Mouse (Mus musculus) MEL (cell line): Measurements from ENCODE around the gene Cacna1g. TPM values are rescaled to one million over a fixed set of nuclear protein-coding genes. Genes with fewer than 3 reads are reported as not detected.

Experiments
- DNase-seq: peaks from one replicate; pipeline ENCODE4 v3.0.0; 2011; ENCODE audit warnings: low read depth, low spot score
- H3K27ac ChIP-seq: 2 replicates; pipeline ENCODE4 v1.5.1; 2012; ENCODE audit warnings: low read depth, mild to moderate bottlenecking, control low read depth, low read length, moderate library complexity; ENCODE audit not compliant: control insufficient read depth
- H3K27me3 ChIP-seq, 2 experiments: fragments of 150-350 bp in 1 of 2; sonication (generic) in 1 of 2; 2 replicates each; pipeline ENCODE4 v1.6.1; 2012; ENCODE audit warnings: low read length in 2 of 2, mild to moderate bottlenecking in 2 of 2, improper control_type of control experiment in 1 of 2, moderate library complexity in 1 of 2; ENCODE audit not compliant: insufficient read depth in 2 of 2, control insufficient read depth in 1 of 2
- H3K36me3 ChIP-seq, 2 experiments: 2 replicates each; pipeline ENCODE4 v1.6.1; 2012 to 2014; ENCODE audit warnings: low read length in 2 of 2, improper control_type of control experiment in 1 of 2, inconsistent platforms in 1 of 2, mild to moderate bottlenecking in 1 of 2; ENCODE audit not compliant: insufficient read depth in 2 of 2, control insufficient read depth in 1 of 2
- H3K4me1 ChIP-seq, 2 experiments: fragments of 150-350 bp in 1 of 2; sonication (generic) in 1 of 2; 2 replicates each; pipeline ENCODE4 v1.6.1; 2012; ENCODE audit warnings: low read length in 2 of 2, improper control_type of control experiment in 1 of 2, mild to moderate bottlenecking in 1 of 2; ENCODE audit not compliant: insufficient read depth in 2 of 2, control insufficient read depth in 1 of 2
- H3K4me3 ChIP-seq, 2 experiments: fragments of 150-350 bp in 1 of 2; sonication (generic) in 1 of 2; 2 replicates each; pipeline ENCODE4 v1.5.1; 2012; ENCODE audit warnings: low read depth in 2 of 2, low read length in 2 of 2, mild to moderate bottlenecking in 2 of 2, moderate library complexity in 2 of 2, control low read depth in 1 of 2, improper control_type of control experiment in 1 of 2; ENCODE audit not compliant: control insufficient read depth in 1 of 2, insufficient read depth in 1 of 2
- H3K79me2 ChIP-seq: 2 replicates; pipeline ENCODE4 v1.6.1; 2012; ENCODE audit warnings: mild to moderate bottlenecking, low read length, moderate library complexity; ENCODE audit not compliant: control insufficient read depth, poor library complexity, insufficient read depth
- H3K9ac ChIP-seq: 2 replicates; pipeline ENCODE4 v1.6.1; 2012; ENCODE audit warnings: low read depth, mild to moderate bottlenecking, control low read depth, low read length, moderate library complexity; ENCODE audit not compliant: control insufficient read depth, poor library complexity, severe bottlenecking
- H3K9me3 ChIP-seq: fragments of 150-350 bp; sonication (generic); replicated peaks from 2 replicates; pipeline ENCODE4 v1.6.1; 2012; ENCODE audit warnings: mild to moderate bottlenecking, low read length, improper control_type of control experiment, moderate library complexity; ENCODE audit not compliant: insufficient read depth
- CTCF ChIP-seq, 3 experiments: IDR thresholded peaks in 2 of 3; conservative IDR thresholded peaks in 1 of 3; 2 replicates each; pipeline ENCODE4 v1.5.1; 2011 to 2012; ENCODE audit warnings: low read length in 3 of 3, low read depth in 2 of 3, mild to moderate bottlenecking in 2 of 3, improper control_type of control experiment in 1 of 3, inconsistent platforms in 1 of 3, mixed read lengths in 1 of 3, moderate library complexity in 1 of 3; ENCODE audit not compliant: control insufficient read depth in 1 of 3, insufficient read depth in 1 of 3, poor library complexity in 1 of 3, severe bottlenecking in 1 of 3
- E2F4 ChIP-seq: IDR thresholded peaks from 2 replicates; pipeline ENCODE4 v1.6.1; 2011; ENCODE audit warnings: low read depth, low read length, improper control_type of control experiment, borderline replicate concordance
- ELF1 ChIP-seq: IDR thresholded peaks from 2 replicates; pipeline ENCODE4 v1.6.1; 2014; ENCODE audit warnings: low read depth, mild to moderate bottlenecking, inconsistent platforms, low read length, improper control_type of control experiment, moderate library complexity
- GATA1 ChIP-seq: IDR thresholded peaks from 2 replicates; pipeline ENCODE4 v1.6.1; 2011; ENCODE audit warnings: low read depth, low read length, improper control_type of control experiment
- HCFC1 ChIP-seq: IDR thresholded peaks from 2 replicates; pipeline ENCODE4 v1.6.1; 2012; ENCODE audit warnings: low read depth, mild to moderate bottlenecking, inconsistent platforms, low read length, improper control_type of control experiment, moderate library complexity
- MAX ChIP-seq: IDR thresholded peaks from 2 replicates; pipeline ENCODE4 v1.6.1; 2011; ENCODE audit warnings: low read length, improper control_type of control experiment
- MYB ChIP-seq: IDR thresholded peaks from 2 replicates; pipeline ENCODE4 v1.6.1; 2011; ENCODE audit warnings: mild to moderate bottlenecking, low read depth, low read length, improper control_type of control experiment
- MYC ChIP-seq: IDR thresholded peaks from 2 replicates; pipeline ENCODE4 v1.6.1; 2011; ENCODE audit warnings: low read depth, mild to moderate bottlenecking, low read length, improper control_type of control experiment, moderate library complexity
- NELFE ChIP-seq: IDR thresholded peaks from 2 replicates; pipeline ENCODE4 v1.6.1; 2011; ENCODE audit warnings: low read depth, low read length, improper control_type of control experiment
- POLR2A ChIP-seq, 2 experiments: IDR thresholded peaks; 2 replicates each; pipeline ENCODE4 v1.6.1; 2011 to 2012; ENCODE audit warnings: low read length in 2 of 2, mild to moderate bottlenecking in 2 of 2, control low read depth in 1 of 2, improper control_type of control experiment in 1 of 2, low read depth in 1 of 2, moderate library complexity in 1 of 2; ENCODE audit not compliant: control insufficient read depth in 1 of 2, insufficient read depth in 1 of 2, poor library complexity in 1 of 2
- POLR2AphosphoS2 ChIP-seq: IDR thresholded peaks from 2 replicates; pipeline ENCODE4 v1.6.1; 2011; ENCODE audit warnings: low read length, improper control_type of control experiment
- POLR2AphosphoS5 ChIP-seq: IDR thresholded peaks from 2 replicates; pipeline ENCODE4 v1.6.1; 2012; ENCODE audit warnings: low read depth, borderline replicate concordance, mild to moderate bottlenecking, inconsistent platforms, low read length, moderate library complexity, mixed read lengths
- RAD21 ChIP-seq: IDR thresholded peaks from 2 replicates; pipeline ENCODE4 v1.6.1; 2011; ENCODE audit warnings: mild to moderate bottlenecking, low read depth, low read length, improper control_type of control experiment
- RCOR1 ChIP-seq: IDR thresholded peaks from 2 replicates; pipeline ENCODE4 v1.6.1; 2012; ENCODE audit warnings: low read depth, mild to moderate bottlenecking, inconsistent platforms, low read length, improper control_type of control experiment
- SMC3 ChIP-seq: IDR thresholded peaks from 2 replicates; pipeline ENCODE4 v1.6.1; 2011; ENCODE audit warnings: low read depth, low read length, improper control_type of control experiment
- TAL1 ChIP-seq: IDR thresholded peaks from 2 replicates; pipeline ENCODE4 v1.6.1; 2012; ENCODE audit warnings: mild to moderate bottlenecking, inconsistent platforms, low read length, moderate library complexity, mixed read lengths
- UBTF ChIP-seq: IDR thresholded peaks from 2 replicates; pipeline ENCODE4 v1.6.1; 2012; ENCODE audit warnings: low read depth, mild to moderate bottlenecking, inconsistent platforms, low read length, improper control_type of control experiment, moderate library complexity, borderline replicate concordance; ENCODE audit not compliant: insufficient read depth
- USF1 ChIP-seq: IDR thresholded peaks from 2 replicates; pipeline ENCODE4 v1.6.1; 2014; ENCODE audit warnings: low read depth, mild to moderate bottlenecking, inconsistent platforms, low read length, improper control_type of control experiment, moderate library complexity
- ZC3H11A ChIP-seq: IDR thresholded peaks from 2 replicates; pipeline ENCODE4 v1.6.1; 2012; ENCODE audit warnings: low read depth, mild to moderate bottlenecking, inconsistent platforms, low read length, improper control_type of control experiment
- ZKSCAN1 ChIP-seq: IDR thresholded peaks from 2 replicates; pipeline ENCODE4 v1.6.1; 2012; ENCODE audit warnings: low read depth, mild to moderate bottlenecking, inconsistent platforms, low read length, improper control_type of control experiment, moderate library complexity
- ZMIZ1 ChIP-seq: IDR thresholded peaks from 2 replicates; pipeline ENCODE4 v1.6.1; 2012; ENCODE audit warnings: low read depth, mild to moderate bottlenecking, inconsistent platforms, low read length, improper control_type of control experiment, moderate library complexity
- ZNF384 ChIP-seq: IDR thresholded peaks from 2 replicates; pipeline ENCODE4 v1.6.1; 2012; ENCODE audit warnings: low read depth, mild to moderate bottlenecking, inconsistent platforms, low read length, improper control_type of control experiment
- polyA plus RNA-seq, 2 experiments: library from polyadenylated mRNA; stranded (reverse) in 1 of 2; unstranded in 1 of 2; fragments of >175 nt in 1 of 2; fragments of >200 nt in 1 of 2; gene quantifications; 2 replicates each; pipeline versions ENCODE4 v1.2.1 to v1.2.4; 2012; ENCODE audit warnings: low replicate concordance in 2 of 2, low read depth in 1 of 2; ENCODE audit not compliant: insufficient read length in 2 of 2, insufficient read depth in 1 of 2, missing spikeins in 1 of 2
- total RNA-seq: library from RNA; depleted of rRNA; stranded (reverse); fragments of 300-350 nt; gene quantifications from 2 replicates; pipeline ENCODE4 v1.2.3, GENCODE M21; 2012

Gene Cacna1g
- total and polyA plus RNA-seq, 3 experiments: 0.01 to 0.04 TPM; not detected in 1

GRCm38 (mm10) chr11:94485223-94485622 lies 11.2 kb upstream of the Cacna1g start:
- H3K27me3 ChIP-seq: peaks cover 1 to 6% of the 10 kb centered on the region in 2 experiments; a peak in 3 of 4 replicates

GRCm38 (mm10) chr11:94484636-94485035 lies 10.6 kb upstream of the Cacna1g start:
- H3K4me1 ChIP-seq: no peaks in the 10 kb centered on the region
- no peak overlapping the region for H3K27ac ChIP-seq
- no peaks in the 10 kb centered on the region for H3K36me3 ChIP-seq
- H3K27me3 ChIP-seq: peaks cover 1 to 6% of the 10 kb centered on the region in 2 experiments; a peak in 3 of 4 replicates
- no peaks in the 10 kb centered on the region for H3K79me2 ChIP-seq
- no peak overlapping the region for H3K9ac ChIP-seq
- DNase-seq: no peak
- no peaks in the 10 kb centered on the region for H3K9me3 ChIP-seq
- TF ChIP-seq ZKSCAN1 (no peak), RCOR1 (no peak), POLR2AphosphoS5 (no peak), ELF1 (no peak), NELFE (no peak), GATA1 (no peak), MYC (no peak), MAX (no peak), RAD21 (no peak), ZMIZ1 (no peak), SMC3 (no peak), USF1 (no peak), ZC3H11A (no peak), TAL1 (no peak)
- H3K4me3 ChIP-seq: no peak overlapping the region

More at GRCm38 (mm10) chr11:94485223-94485622, 11.2 kb upstream of the Cacna1g start:
- Histone ChIP-seq H3K9ac (no peak overlapping the region), H3K27ac (no peak overlapping the region), H3K4me3 (no peak overlapping the region), H3K9me3 (no peaks in the 10 kb centered on the region), H3K79me2 (no peaks in the 10 kb centered on the region), H3K4me1 (no peaks in the 10 kb centered on the region), H3K36me3 (no peaks in the 10 kb centered on the region)
- no peak for DNase-seq
- TF ChIP-seq ZMIZ1 (no peak), POLR2A (IDR thresholded peaks at IDR 0.05; ENCODE audit: control insufficient read depth in 1 of 2, insufficient read depth in 1 of 2, low read depth in 1 of 2, low read length in 2 of 2, poor library complexity in 1 of 2) (no peak), MYB (no peak), ELF1 (no peak), GATA1 (no peak), HCFC1 (no peak), USF1 (no peak)

- no peaks in the 10 kb centered on the region for H3K4me1 ChIP-seq
- H3K27me3 ChIP-seq: peaks cover 3 to 10% of the 10 kb centered on the region in 2 experiments; a peak in 3 of 4 replicates
- no peak overlapping the region for H3K9ac ChIP-seq
- H3K9me3 ChIP-seq: no peaks in the 10 kb centered on the region
- TF ChIP-seq CTCF (IDR thresholded peaks at IDR 0.05 in 2 of 3, conservative IDR thresholded peaks at IDR 0.05 in 1 of 3; ENCODE audit: control insufficient read depth in 1 of 3, insufficient read depth in 1 of 3, low read depth in 2 of 3, low read length in 3 of 3, poor library complexity in 1 of 3, severe bottlenecking in 1 of 3) (no peak), E2F4 (no peak), ZKSCAN1 (no peak), USF1 (no peak), ELF1 (no peak), POLR2AphosphoS5 (no peak), RAD21 (no peak), POLR2AphosphoS2 (no peak), UBTF (no peak), SMC3 (no peak), ZNF384 (no peak), HCFC1 (no peak)
- H3K36me3 ChIP-seq: no peaks in the 10 kb centered on the region
- no peak for DNase-seq
- no peak overlapping the region for H3K27ac ChIP-seq
- no peak overlapping the region for H3K4me3 ChIP-seq
- H3K79me2 ChIP-seq: no peaks in the 10 kb centered on the region
These were observed 9.9 kb upstream of the Cacna1g start for GRCm38 (mm10) chr11:94483921-94484320.
